In the genomic region with DNA sequence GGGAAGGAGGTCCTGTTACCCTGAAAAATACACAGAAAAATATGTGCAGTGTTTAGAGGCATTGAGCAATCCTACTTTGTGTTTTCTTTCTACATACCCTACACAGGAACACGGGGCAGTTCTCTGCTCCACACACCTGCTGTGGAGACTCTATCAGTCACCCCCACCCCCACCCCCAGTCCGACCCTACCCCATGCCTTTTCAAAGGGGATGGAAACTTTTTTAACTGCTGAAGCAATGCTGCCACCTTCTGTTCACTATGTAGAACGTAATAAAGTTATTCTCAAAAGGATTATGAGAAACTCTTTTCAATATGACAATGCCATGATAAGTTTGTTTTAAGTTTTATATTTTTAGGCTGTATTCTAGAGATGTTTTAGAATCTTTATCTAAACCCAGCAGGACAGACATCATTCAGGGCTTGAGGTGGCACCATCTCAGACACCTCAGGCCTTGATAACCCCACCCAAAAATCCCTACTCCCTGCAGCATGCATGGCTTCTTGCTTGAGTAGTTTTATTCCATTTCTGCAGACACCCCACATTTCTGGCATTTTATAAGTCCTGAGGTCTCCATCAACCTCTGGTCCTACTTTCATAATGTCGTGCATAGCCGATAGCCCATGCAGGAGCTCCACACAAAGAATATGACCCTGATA, we compare ENCODE assay signal across 10 mouse cellular contexts. TPM values are rescaled to one million over a fixed set of nuclear protein-coding genes. Genes with fewer than 3 reads are reported as not detected.
DNase-seq lines count a peak whose midpoint lies in the region; ATAC-seq and TF ChIP-seq lines count a peak whose summit lies in the region.
"Had no signal": no experiment of that assay in that cellular context is flagged by ENCODE, and none has a peak within 500 bp of the region (broad histone marks: within the 10 kb centered on the region; RNA-seq: fewer than 3 reads in every experiment).

No protein-coding gene starts in this region.

- TF ChIP-seq EP300 in stomach, postnatal 0 days (optimal IDR thresholded peaks at IDR 0.05), result no peak

- H3K4me1 ChIP-seq in hindbrain, postnatal 0 days (ENCODE audit: insufficient read depth, low read length), result no peaks in the 10 kb centered on the region
- H3K4me1 ChIP-seq in stomach, postnatal 0 days (replicated peaks; ENCODE audit: control insufficient read depth, insufficient read depth), result no peaks in the 10 kb centered on the region
- no peaks in the 10 kb centered on the region for H3K4me1 ChIP-seq in kidney, embryonic 15.5 days

- 31% methylated on average over 5 of the region's 5 CpGs for WGBS in hindbrain, postnatal 0 days
- WGBS in stomach, postnatal 0 days, result 31% methylated on average over 5 of the region's 5 CpGs
- 34% methylated on average over 5 of the region's 5 CpGs for WGBS in kidney, embryonic 15.5 days

- H3K27ac ChIP-seq in gastrocnemius, adult 2 months, result no peak overlapping the region
- H3K27ac ChIP-seq in hindbrain, postnatal 0 days, result no peak overlapping the region
- H3K27ac ChIP-seq in stomach, postnatal 0 days (replicated peaks), result no peak overlapping the region
- no peak overlapping the region for H3K27ac ChIP-seq in kidney, embryonic 15.5 days

- H3K36me3 ChIP-seq in hindbrain, postnatal 0 days (ENCODE audit: insufficient read depth, low read length), result no peaks in the 10 kb centered on the region
- H3K36me3 ChIP-seq in stomach, postnatal 0 days (ENCODE audit: control insufficient read depth, insufficient read depth, low read length), result no peaks in the 10 kb centered on the region
- peaks cover 4% of the 10 kb centered on the region; the same call in 1 of the 2 replicates for H3K36me3 ChIP-seq in kidney, embryonic 15.5 days

- peak; percentile 55; the same call in 1 of the 2 replicates for ATAC-seq in hindbrain, postnatal 0 days
- ATAC-seq in stomach, postnatal 0 days (ENCODE audit: low FRiP score, low TSS enrichment), result no peak
- ATAC-seq in kidney, embryonic 15.5 days (replicated peaks; ENCODE audit: low FRiP score), result no peak; the same call in 1 of the 2 replicates

- H3K27me3 ChIP-seq in hindbrain, postnatal 0 days (ENCODE audit: insufficient read depth, low read length), result no peaks in the 10 kb centered on the region
- no peaks in the 10 kb centered on the region for H3K27me3 ChIP-seq in stomach, postnatal 0 days (ENCODE audit: control insufficient read depth, insufficient read depth, low read length)
- no peaks in the 10 kb centered on the region for H3K27me3 ChIP-seq in kidney, embryonic 15.5 days

- DNase-seq in gastrocnemius, adult 2 months, result no peak
- DNase-seq in gastrocnemius, postnatal 36 days, result no peak
- peak; percentile 39 for DNase-seq in thymus, postnatal 0 days (ENCODE audit: low spot score)
- no peak for DNase-seq in thymus, adult 18-20 months
- DNase-seq in hindbrain, postnatal 0 days (ENCODE audit: low spot score), result peak; percentile 66
- no peak for DNase-seq in stomach, postnatal 0 days (ENCODE audit: low spot score)
- DNase-seq in cerebellum, adult 8-10 months, result no peak
- DNase-seq: heart, adult 18-20 months; layer of hippocampus, postnatal 36 days had no signal

- intact Hi-C loops in gastrocnemius, adult 2 months (cut with DNase I), result loop anchor here (1.0 to 10.0 kb wide), 3 partner anchors 163 to 690 kb away; no protein-coding TSS in a partner anchor
- intact Hi-C loops in gastrocnemius, postnatal 36 days (cut with DNase I), result loop anchor here (1.0 to 10.0 kb wide), 2 partner anchors 663 to 691 kb away; no protein-coding TSS in a partner anchor

- TF ChIP-seq CTCF in gastrocnemius, adult 2 months (IDR thresholded peaks at IDR 0.05), result peak; percentile 59
- TF ChIP-seq CTCF in hindbrain, postnatal 0 days (IDR thresholded peaks at IDR 0.05; ENCODE audit: low read depth), result peak; percentile 59
- peak; percentile 69 for TF ChIP-seq CTCF in stomach, postnatal 0 days (IDR thresholded peaks at IDR 0.05; ENCODE audit: low read depth)

- no peak overlapping the region for H3K4me3 ChIP-seq in gastrocnemius, adult 2 months
- no peak overlapping the region for H3K4me3 ChIP-seq in hindbrain, postnatal 0 days (ENCODE audit: low read length)
- H3K4me3 ChIP-seq in stomach, postnatal 0 days (ENCODE audit: low read depth, low read length), result no peak overlapping the region
- no peak overlapping the region for H3K4me3 ChIP-seq in kidney, embryonic 15.5 days (replicated peaks)

- no peak overlapping the region for H3K9ac ChIP-seq in hindbrain, postnatal 0 days (replicated peaks; ENCODE audit: low read length)
- H3K9ac ChIP-seq in stomach, postnatal 0 days (ENCODE audit: low read length), result no peak overlapping the region
- no peak overlapping the region for H3K9ac ChIP-seq in kidney, embryonic 15.5 days

- H3K4me2 ChIP-seq in hindbrain, postnatal 0 days (ENCODE audit: low read depth, low read length), result no peak overlapping the region
- H3K4me2 ChIP-seq in stomach, postnatal 0 days (replicated peaks; ENCODE audit: low read depth), result no peak overlapping the region
- H3K4me2 ChIP-seq in kidney, embryonic 15.5 days, result no peak overlapping the region

- H3K9me3 ChIP-seq in hindbrain, postnatal 0 days (ENCODE audit: low read length), result no peaks in the 10 kb centered on the region
- no peaks in the 10 kb centered on the region for H3K9me3 ChIP-seq in stomach, postnatal 0 days (ENCODE audit: control insufficient read depth, low read length)
- no peaks in the 10 kb centered on the region for H3K9me3 ChIP-seq in kidney, embryonic 15.5 days (replicated peaks)

RNA-seq across cellular contexts. Expression of a gene that starts 9.7 kb away (rescaled TPM):
- total RNA-seq in gastrocnemius, adult 2 months (2021), result 100 to 1,000 TPM; 215 to 230 TPM
- total RNA-seq in gastrocnemius, postnatal 36 days (2021), result 100 to 1,000 TPM; 159 to 243 TPM
- polyA plus RNA-seq in thymus, postnatal 0 days (2015; fragmentation: Nextera tagmentation; extraction: Ambion mirVana), result 326 and 332 TPM in 2 replicates
- total RNA-seq in hindbrain, postnatal 0 days (2014; rRNA removed), result 2,422 and 2,499 TPM in 2 replicates
- polyA plus RNA-seq in hindbrain, postnatal 0 days (2015; fragmentation: Nextera tagmentation; extraction: Ambion mirVana), result 130 and 135 TPM in 2 replicates
- 176 and 215 TPM in 2 replicates for polyA plus RNA-seq in stomach, postnatal 0 days (2015; fragmentation: Nextera tagmentation; extraction: Ambion mirVana)
- polyA plus RNA-seq in kidney, embryonic 15.5 days (2015; fragmentation: Nextera tagmentation; extraction: Ambion mirVana), result 195 and 221 TPM in 2 replicates

RNA-seq across cellular contexts. Expression of a gene that starts 19.4 kb away (rescaled TPM):
- total RNA-seq in gastrocnemius, adult 2 months (2021), result 1 to 10 TPM; 5.5 to 6.2 TPM
- 1 to 10 TPM; 5.6 to 9.2 TPM for total RNA-seq in gastrocnemius, postnatal 36 days (2021)
- 0.42 and 0.63 TPM in 2 replicates for polyA plus RNA-seq in thymus, postnatal 0 days (2015; fragmentation: Nextera tagmentation; extraction: Ambion mirVana)
- 15.3 and 21.7 TPM in 2 replicates for total RNA-seq in hindbrain, postnatal 0 days (2014; rRNA removed)
- 13.5 and 17.4 TPM in 2 replicates for polyA plus RNA-seq in hindbrain, postnatal 0 days (2015; fragmentation: Nextera tagmentation; extraction: Ambion mirVana)
- 9.2 and 9.4 TPM in 2 replicates for polyA plus RNA-seq in stomach, postnatal 0 days (2015; fragmentation: Nextera tagmentation; extraction: Ambion mirVana)
- 18.2 and 19.1 TPM in 2 replicates for polyA plus RNA-seq in kidney, embryonic 15.5 days (2015; fragmentation: Nextera tagmentation; extraction: Ambion mirVana)

Comparison
In these comparisons a context has a peak if more than half of its experiments do, and no peak if none do; other contexts are left out.
1. DNase-seq: peak in thymus, postnatal 0 days (single experiment) and hindbrain, postnatal 0 days (single experiment); none in gastrocnemius, adult 2 months (single experiment), gastrocnemius, postnatal 36 days (0 of 2), thymus, adult 18-20 months (0 of 2), stomach, postnatal 0 days (single experiment) and cerebellum, adult 8-10 months (single experiment).
2. Peak in every context shown above with its lines, with median percentiles within 50 percentile points of each other: CTCF ChIP-seq.